Mouse (Mus musculus) layer of hippocampus, adult 11-12 months (tissue): ENCODE results near the gene Tenm3.

Experiments used
- DNase-seq: peaks from one replicate; pipeline ENCODE4 v3.0.0; 2022; ENCODE audit warnings: low spot score

Tenm3 gene

DNA sequence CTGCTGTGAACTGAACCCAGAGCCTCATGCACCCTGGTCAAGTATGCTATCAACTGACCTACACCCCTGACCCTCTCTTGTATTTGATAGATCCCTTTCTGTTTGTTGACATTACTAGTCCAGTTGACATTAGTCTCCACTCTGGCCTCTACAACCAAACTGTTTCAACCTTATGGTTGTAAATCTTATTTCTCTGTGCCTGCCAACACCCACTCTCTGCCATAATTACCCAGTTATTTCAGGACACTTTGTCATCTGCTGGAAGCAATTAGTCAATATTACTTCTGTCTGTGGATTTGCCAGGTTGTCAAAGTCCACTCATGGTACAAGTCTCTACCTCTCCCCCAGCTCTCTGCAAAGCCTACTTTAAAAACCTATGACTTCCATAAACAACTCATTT, 326.3 kb downstream of the Tenm3 start:
- no peak for DNase-seq

DNA sequence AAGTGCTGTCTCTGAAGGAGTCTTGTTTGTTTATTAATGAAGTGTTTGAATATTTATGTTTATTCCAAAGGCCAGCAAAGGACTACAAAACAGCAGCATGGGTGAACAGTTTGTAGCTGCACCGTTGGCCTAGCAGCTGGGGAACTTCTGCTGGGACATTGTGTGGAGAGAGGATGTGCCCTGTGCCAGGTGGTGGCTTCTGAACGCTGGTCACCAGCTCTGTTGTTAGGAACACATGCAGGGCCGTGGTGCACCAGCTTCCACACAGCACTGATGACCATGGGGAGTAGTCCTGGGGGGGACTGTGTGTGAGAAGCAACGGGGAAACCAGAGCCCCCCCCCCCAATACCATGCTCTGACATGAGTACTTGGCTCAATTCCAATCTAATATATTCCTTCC, 329.5 kb downstream of the Tenm3 start:
- no peak for DNase-seq

- no peak for DNase-seq
These were observed 329.9 kb downstream of the Tenm3 start for GRCm38 (mm10) chr8:48513801-48514200.

DNA sequence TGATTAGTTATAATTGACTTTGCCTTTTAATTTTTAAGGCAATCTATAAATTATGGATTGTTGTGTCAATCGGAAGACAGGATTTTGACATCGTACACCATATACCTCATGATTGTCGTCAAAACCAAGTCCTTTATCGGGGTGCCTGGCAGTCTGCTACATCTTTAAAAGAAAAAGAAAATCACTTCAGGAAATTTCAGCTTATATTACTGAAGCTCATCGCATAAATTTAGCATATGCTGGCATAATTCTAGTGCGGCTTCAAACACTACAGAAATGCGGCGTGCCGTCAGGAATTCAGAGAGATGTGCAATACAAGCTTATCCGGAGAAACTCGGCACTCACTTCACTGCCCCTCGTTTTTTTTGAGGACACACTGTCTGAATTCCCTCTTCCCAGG, 332.2 kb downstream of the Tenm3 start:
- no peak for DNase-seq

GRCm38 (mm10) chr8:48511137-48511536, 332.6 kb downstream of the Tenm3 start:
- peak; percentile 18 for DNase-seq

GRCm38 (mm10) chr8:48508641-48509599, 334.8 kb downstream of the Tenm3 start:
- DNase-seq, result no peak

DNA sequence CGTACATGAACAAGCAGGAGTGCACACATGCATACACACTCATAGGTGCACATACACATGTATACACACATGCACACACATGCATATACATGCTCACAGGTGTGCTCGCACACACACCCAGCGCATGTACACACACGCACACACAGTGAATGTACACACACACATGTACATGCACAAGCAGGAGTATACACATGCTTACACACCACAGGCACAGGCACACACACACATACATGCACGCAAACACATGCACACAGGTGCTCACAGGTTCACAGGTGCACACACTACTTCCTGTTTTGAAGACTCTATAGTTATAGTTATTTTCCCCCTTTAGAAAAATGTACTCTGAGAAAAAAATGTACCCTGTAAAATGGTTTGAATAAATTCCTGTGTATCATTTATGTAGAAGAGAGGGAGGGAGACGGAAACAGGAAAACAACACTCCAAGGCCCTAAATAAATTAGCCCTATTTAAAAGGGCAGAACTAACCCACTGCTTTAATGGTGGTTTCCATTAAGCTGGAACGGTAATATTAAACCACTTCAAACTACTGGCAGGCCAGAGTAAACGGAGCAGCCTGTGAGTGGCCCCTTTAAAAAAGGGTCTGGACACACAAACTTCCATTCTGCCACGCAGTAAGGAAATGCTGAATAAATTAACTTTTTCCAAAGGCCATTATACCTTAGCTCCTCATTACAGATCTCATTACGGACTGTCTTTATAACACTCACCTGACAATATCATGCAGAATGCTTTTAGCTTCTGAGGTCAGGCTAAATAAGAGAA, 335.8 kb downstream of the Tenm3 start:
- DNase-seq, result no peak

DNA sequence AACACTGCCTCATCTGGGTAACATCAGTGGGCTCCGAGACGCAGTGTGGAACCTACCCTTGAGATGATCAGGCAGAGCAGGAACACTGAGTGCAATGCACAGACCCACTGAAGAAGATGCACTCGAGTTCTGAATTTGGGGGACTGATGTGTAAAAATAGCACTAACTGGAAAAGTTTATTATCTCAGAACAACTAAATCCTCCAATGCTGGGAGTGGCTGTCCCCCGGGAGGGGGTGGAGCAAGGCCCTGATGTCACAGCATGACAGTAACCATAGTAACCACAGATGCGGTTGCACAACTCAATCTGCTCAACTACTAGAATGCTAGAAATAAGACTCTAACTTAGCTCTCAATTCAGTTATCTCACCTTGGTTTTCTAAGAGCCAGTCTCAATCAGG, 351.3 kb downstream of the Tenm3 start:
- DNase-seq, result no peak

- no peak for DNase-seq
These were observed 353.1 kb downstream of the Tenm3 start for GRCm38 (mm10) chr8:48490635-48491165.

- no peak for DNase-seq
These were observed 353.7 kb downstream of the Tenm3 start for GRCm38 (mm10) chr8:48489936-48490634.

GRCm38 (mm10) chr8:48489417-48489816, 354.3 kb downstream of the Tenm3 start:
- no peak for DNase-seq

GRCm38 (mm10) chr8:48488809-48489208, 354.9 kb downstream of the Tenm3 start:
- DNase-seq, result no peak

DNA sequence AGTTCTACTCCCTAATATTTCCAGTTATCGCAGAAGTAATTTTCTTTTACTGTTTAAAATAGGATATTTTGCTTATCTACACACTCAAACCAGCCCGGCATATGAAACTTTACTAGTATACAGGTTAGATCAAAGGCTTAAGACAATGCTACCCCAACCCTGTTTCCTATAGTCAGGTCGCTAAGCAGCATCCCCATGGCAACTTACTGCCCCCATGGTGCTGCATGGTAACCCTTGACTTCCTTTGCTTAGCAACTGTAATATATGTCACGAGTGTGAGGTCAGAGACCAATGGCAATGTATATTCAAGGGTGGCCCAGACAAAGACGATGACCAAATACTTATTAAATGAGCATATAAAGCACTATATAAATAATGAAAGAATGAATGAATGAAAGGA, 359.6 kb downstream of the Tenm3 start:
- no peak for DNase-seq

GRCm38 (mm10) chr8:48481709-48482671, 361.8 kb downstream of the Tenm3 start:
- DNase-seq, result peak; percentile 11

DNA sequence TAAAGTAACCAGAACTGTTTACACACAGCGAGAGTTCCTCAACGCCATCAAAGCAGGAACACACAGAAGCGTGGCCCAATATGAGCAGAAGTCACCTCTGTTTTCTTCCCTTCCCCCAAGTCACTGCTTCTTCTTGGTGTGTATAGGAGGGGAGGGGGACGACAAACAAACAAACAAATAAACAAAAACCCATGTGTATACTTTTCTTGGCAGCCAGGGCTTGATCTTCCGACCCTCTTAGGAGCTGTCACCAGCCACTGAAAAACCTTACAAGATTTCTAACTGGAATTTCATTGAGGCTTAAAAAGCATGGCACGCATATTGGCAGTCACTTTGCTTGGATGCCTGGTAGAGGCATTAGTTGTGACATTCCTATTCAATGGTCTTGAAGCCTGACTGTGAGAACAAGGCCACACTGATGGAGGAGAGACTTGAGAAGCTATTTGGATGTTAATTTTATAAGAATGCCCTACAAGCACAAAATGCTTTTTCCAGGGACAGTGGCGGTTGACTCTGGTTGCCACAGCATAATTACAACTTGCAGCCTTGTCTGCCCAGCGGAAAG, 366.3 kb downstream of the Tenm3 start:
- DNase-seq, result no peak

DNA sequence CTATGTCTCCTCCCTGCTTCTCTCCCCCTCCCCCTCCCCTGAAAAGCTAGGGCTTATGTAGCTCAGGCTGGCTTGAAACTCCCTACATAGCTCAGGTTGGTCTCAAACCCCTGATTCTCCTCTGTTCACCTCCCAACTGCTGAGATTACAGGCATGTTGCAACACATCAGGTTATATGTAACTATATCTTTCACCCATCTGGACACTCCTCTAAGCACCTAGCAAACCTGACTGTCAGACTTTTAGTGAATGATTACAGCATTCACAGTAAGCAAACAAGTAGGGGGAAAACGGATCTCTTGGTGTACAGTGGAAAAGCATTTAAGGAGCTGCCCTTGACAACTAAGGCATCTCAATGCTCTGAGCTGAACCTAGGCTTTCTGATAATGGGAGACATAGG, 366.9 kb downstream of the Tenm3 start:
- no peak for DNase-seq

- DNase-seq, result no peak
These were observed 376.1 kb downstream of the Tenm3 start for GRCm38 (mm10) chr8:48467633-48468032.

DNA sequence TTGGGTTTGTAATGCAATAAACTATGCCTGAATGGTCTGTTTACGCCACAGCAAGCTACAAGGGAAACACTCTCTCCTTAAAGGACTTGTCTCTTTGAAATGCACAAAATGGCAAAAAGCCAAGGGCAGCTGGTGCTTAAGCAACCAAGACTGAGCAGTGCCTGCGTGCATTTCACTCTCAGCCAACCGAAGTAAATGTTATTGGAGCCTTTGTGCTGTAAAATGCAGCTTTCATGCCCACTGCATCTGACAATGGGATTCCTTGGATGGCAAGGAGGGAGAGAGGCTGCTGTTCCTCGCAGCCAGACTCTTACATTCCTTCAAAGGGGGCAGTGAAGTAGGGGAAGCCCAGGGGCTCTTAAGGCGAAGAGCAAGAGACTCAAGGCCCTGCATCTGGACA, 385.4 kb downstream of the Tenm3 start:
- peak; percentile 31 for DNase-seq

- DNase-seq, result no peak
These were observed 387.2 kb downstream of the Tenm3 start for GRCm38 (mm10) chr8:48456328-48457124.

DNA sequence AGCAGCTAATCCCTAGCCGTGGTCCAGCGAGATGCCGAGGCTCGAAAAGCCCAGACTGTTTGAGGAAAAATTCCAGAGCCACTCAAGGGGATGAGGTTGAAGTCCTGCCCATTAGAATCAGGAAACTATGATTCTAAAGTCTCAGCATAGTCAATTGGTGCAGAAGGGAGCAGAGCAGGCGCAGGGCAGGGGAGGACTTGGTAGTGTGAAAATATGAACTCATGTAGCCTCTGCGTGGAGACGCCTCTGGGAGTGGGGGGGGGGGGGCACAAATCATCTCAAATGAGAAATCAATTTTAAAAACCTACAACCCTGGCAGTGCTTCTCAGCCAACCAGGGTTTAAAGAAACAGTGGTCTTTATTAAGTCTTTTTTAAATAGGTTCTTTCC, 392.5 kb downstream of the Tenm3 start:
- DNase-seq, result no peak
